In the genomic region with DNA sequence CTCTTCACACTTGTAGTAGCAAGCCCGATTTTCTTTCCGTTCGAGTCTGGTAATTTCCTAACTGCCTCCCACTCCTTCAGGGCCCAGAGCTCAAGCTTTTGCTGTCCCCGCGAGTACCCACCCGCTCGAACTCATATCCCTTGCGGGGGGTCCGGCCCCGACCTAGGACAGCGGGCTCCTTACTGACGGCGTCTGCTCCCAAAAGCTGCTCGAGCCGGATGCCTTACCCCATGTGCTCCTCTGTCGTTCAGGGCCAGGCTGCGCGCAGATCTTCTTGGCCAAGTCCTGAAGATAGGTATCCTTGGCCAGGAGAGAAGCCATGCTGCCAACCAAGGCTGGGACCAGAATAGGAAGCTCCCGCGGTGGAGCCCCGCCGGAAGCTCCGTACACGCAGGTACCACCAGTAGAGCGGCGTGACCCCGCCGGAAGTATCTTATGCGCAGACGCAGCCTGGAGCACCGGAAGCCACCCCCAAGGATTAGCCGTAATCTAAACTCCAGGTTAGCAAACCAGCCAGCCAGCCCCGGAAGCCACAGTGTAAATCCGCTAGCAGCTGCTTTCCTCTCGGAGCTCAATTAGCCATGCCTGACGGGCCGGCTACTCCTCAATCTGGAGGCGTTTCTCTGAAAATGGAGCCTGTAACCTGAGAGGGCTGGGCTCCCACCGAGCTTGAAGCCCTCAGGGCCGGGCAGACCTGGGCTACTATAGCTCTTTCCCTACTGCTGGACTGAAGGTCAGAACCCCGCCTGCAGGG, we compare ENCODE assay signal across 8 mouse cellular contexts. TPM values are rescaled to one million over a fixed set of nuclear protein-coding genes. Genes with fewer than 3 reads are reported as not detected.
DNase-seq lines count a peak whose midpoint lies in the region; ATAC-seq and TF ChIP-seq lines count a peak whose summit lies in the region.

A gene (minus strand): TSS at position 413 of the 754 bp plus-strand sequence.

- H3K4me1 ChIP-seq in hindbrain, postnatal 0 days (ENCODE audit: insufficient read depth, low read length): peaks cover 12% of the 10 kb centered on the region

- peak within 1 kb of the TSS; percentile 90 for H3K27ac ChIP-seq in gastrocnemius, adult 2 months
- H3K27ac ChIP-seq in hindbrain, postnatal 0 days: peak within 1 kb of the TSS; percentile 89
- peak within 1 kb of the TSS; percentile 93 for H3K27ac ChIP-seq in left cerebral cortex, adult 2 months

- ATAC-seq in common myeloid progenitor, adult 5-6 weeks (replicated peaks; ENCODE audit: low read depth, poor library complexity, severe bottlenecking): peak; percentile 93
- ATAC-seq in hindbrain, postnatal 0 days: peak; percentile 96
- ATAC-seq in megakaryocyte, adult 5-6 weeks (ENCODE audit: poor library complexity, severe bottlenecking): peak; percentile 90

- H3K36me3 ChIP-seq in hindbrain, postnatal 0 days (ENCODE audit: insufficient read depth, low read length): peaks cover 38% of the 10 kb centered on the region

- H3K9me3 ChIP-seq in hindbrain, postnatal 0 days (ENCODE audit: low read length): no peaks in the 10 kb centered on the region

- H3K4me2 ChIP-seq in hindbrain, postnatal 0 days (ENCODE audit: low read depth, low read length): peak within 1 kb of the TSS; percentile 86

- no peak for TF ChIP-seq CTCF in gastrocnemius, adult 2 months (IDR thresholded peaks at IDR 0.05)
- TF ChIP-seq CTCF in hindbrain, postnatal 0 days (IDR thresholded peaks at IDR 0.05; ENCODE audit: low read depth): 0 out of 2 replicates have a peak, but pooled peaks have one; percentile 2
- TF ChIP-seq CTCF in left cerebral cortex, adult 2 months (IDR thresholded peaks at IDR 0.05): no peak

- intact Hi-C loops in gastrocnemius, adult 2 months (cut with DNase I): loop anchor here (5.0 kb wide), 1 partner anchor 455 kb away; a partner anchor contains a TSS
- intact Hi-C loops in left cerebral cortex, adult 2 months (cut with DNase I): loop anchor here (1.0 to 10.0 kb wide), 3 partner anchors 62 to 542 kb away; a partner anchor contains a TSS

- no peaks in the 10 kb centered on the region for H3K27me3 ChIP-seq in hindbrain, postnatal 0 days (ENCODE audit: insufficient read depth, low read length)

- WGBS in hindbrain, postnatal 0 days: under 1% methylated on average over 41 of the region's 41 CpGs

- peak within 1 kb of the TSS; percentile 78 for H3K4me3 ChIP-seq in gastrocnemius, adult 2 months
- peak within 1 kb of the TSS; percentile 76 for H3K4me3 ChIP-seq in hindbrain, postnatal 0 days (ENCODE audit: low read length)
- H3K4me3 ChIP-seq in left cerebral cortex, adult 2 months: peak within 1 kb of the TSS; percentile 71

- peak within 1 kb of the TSS; percentile 78 for H3K9ac ChIP-seq in hindbrain, postnatal 0 days (replicated peaks; ENCODE audit: low read length)

- peak; percentile 99 for DNase-seq in ZHBTc4 (ENCODE audit: low read depth, low spot score)
- DNase-seq in gastrocnemius, adult 2 months: peak; percentile 96
- peak; percentile 98 for DNase-seq in hindbrain, postnatal 0 days (ENCODE audit: low spot score)
- peak; percentile 93 to 95 for DNase-seq in left cerebral cortex, adult 2 months (ENCODE audit: extremely low spot score in 1 of 2, low spot score in 2 of 2)
- peak; percentile 97 to 98 for DNase-seq in right cerebral cortex, adult 2 months (ENCODE audit: low spot score in 2 of 2)
- DNase-seq in urinary bladder, postnatal 14 days (ENCODE audit: low spot score): peak; percentile 94

RNA-seq across cellular contexts. Expression of the gene that starts here (rescaled TPM):
- 55.1 and 68.0 TPM in 2 replicates for total RNA-seq in common myeloid progenitor, adult 5-6 weeks (2017)
- total RNA-seq in gastrocnemius, adult 2 months (2021): 10 to 100 TPM; 13.0 to 13.1 TPM
- total RNA-seq in hindbrain, postnatal 0 days (2014; rRNA removed): 13.9 and 16.5 TPM in 2 replicates
- 20.5 and 22.3 TPM in 2 replicates for polyA plus RNA-seq in hindbrain, postnatal 0 days (2015; fragmentation: Nextera tagmentation; extraction: Ambion mirVana)
- 10 to 100 TPM; 25.4 to 27.3 TPM for total RNA-seq in left cerebral cortex, adult 2 months (2021)
- 8.9 and 9.2 TPM in 2 replicates for total RNA-seq in megakaryocyte, adult 5-6 weeks (2015)
- 20.7 and 27.9 TPM in 2 replicates for total RNA-seq in megakaryocyte, adult 5-6 weeks (2017)

Comparison
In these comparisons a context has a peak if more than half of its experiments do, and no peak if none do; other contexts are left out.
1. Peak in every context shown above with its lines: DNase-seq, ATAC-seq, H3K4me3 ChIP-seq and H3K27ac ChIP-seq.